Mouse (Mus musculus) CH12.LX (cell line): ENCODE results near the gene Bcl2l12. TPM values are rescaled to one million over a fixed set of nuclear protein-coding genes. Genes with fewer than 3 reads are reported as not detected.

ENCODE experiments used
- DNase-seq: peaks from one replicate; pipeline ENCODE4 v3.0.0-alpha.2; 2013; ENCODE audit errors: extremely low read depth
- H3K27ac ChIP-seq: 2 replicates; pipeline ENCODE4 v1.5.1; 2012; ENCODE audit warnings: low read depth, mild to moderate bottlenecking, control low read depth, moderate library complexity; ENCODE audit not compliant: insufficient read depth
- H3K27me3 ChIP-seq: replicated peaks from 2 replicates; pipeline ENCODE3; 2012; ENCODE audit warnings: inconsistent platforms
- H3K36me3 ChIP-seq, 2 experiments: replicated peaks in 1 of 2; 2 replicates each; pipeline versions ENCODE3 to v1.6.1; 2012; ENCODE audit warnings: inconsistent platforms in 1 of 2, low read length in 1 of 2, mild to moderate bottlenecking in 1 of 2, mixed read lengths in 1 of 2, moderate library complexity in 1 of 2; ENCODE audit not compliant: control insufficient read depth in 1 of 2, insufficient read depth in 1 of 2
- H3K4me1 ChIP-seq, 2 experiments: 2 replicates each; pipeline ENCODE4 v1.6.1; 2012; ENCODE audit warnings: inconsistent platforms in 1 of 2, moderate library complexity in 1 of 2; ENCODE audit not compliant: insufficient read depth in 2 of 2, control insufficient read depth in 1 of 2
- H3K4me2 ChIP-seq: 2 replicates; pipeline ENCODE4 v1.6.1; 2012; ENCODE audit warnings: low read depth, mild to moderate bottlenecking, control low read depth; ENCODE audit not compliant: poor library complexity, insufficient read depth, severe bottlenecking
- H3K4me3 ChIP-seq, 3 experiments: fragments of 150-350 bp in 1 of 3; sonication (generic) in 1 of 3; replicated peaks in 1 of 3; 2 replicates each; pipeline versions ENCODE3 to v1.5.1; 2011 to 2012; ENCODE audit warnings: low read depth in 2 of 3, low read length in 2 of 3, mild to moderate bottlenecking in 2 of 3, moderate library complexity in 2 of 3, control low read depth in 1 of 3, improper control_type of control experiment in 1 of 3, inconsistent platforms in 1 of 3, mixed read lengths in 1 of 3; ENCODE audit not compliant: poor library complexity in 1 of 3
- H3K79me2 ChIP-seq: replicated peaks from 2 replicates; pipeline ENCODE4 v1.6.1; 2012; ENCODE audit warnings: mild to moderate bottlenecking, moderate library complexity; ENCODE audit not compliant: control insufficient read depth, poor library complexity, insufficient read depth, severe bottlenecking; ENCODE audit errors: extremely low read depth
- H3K9ac ChIP-seq: 2 replicates; pipeline ENCODE4 v1.6.1; 2012; ENCODE audit warnings: low read depth, mild to moderate bottlenecking, control low read depth, moderate library complexity; ENCODE audit not compliant: insufficient read depth
- H3K9me3 ChIP-seq: replicated peaks from 2 replicates; pipeline ENCODE3; 2012; ENCODE audit warnings: low read length, inconsistent platforms, mixed read lengths
- CTCF ChIP-seq, 2 experiments: IDR thresholded peaks in 1 of 2; conservative IDR thresholded peaks in 1 of 2; 2 replicates each; pipeline ENCODE4 v1.5.1; 2011 to 2012; ENCODE audit warnings: low read depth in 2 of 2, low read length in 2 of 2, improper control_type of control experiment in 1 of 2, inconsistent platforms in 1 of 2, mild to moderate bottlenecking in 1 of 2, moderate library complexity in 1 of 2
- E2F4 ChIP-seq: IDR thresholded peaks from 2 replicates; pipeline ENCODE4 v1.6.1; 2011; ENCODE audit warnings: low read depth, low read length, improper control_type of control experiment; ENCODE audit not compliant: insufficient replicate concordance
- ETS1 ChIP-seq: conservative IDR thresholded peaks from 2 replicates; pipeline ENCODE4 v1.6.1; 2012; ENCODE audit warnings: low read depth, mild to moderate bottlenecking, inconsistent platforms, low read length, improper control_type of control experiment, moderate library complexity
- JUN ChIP-seq: IDR thresholded peaks from 2 replicates; pipeline ENCODE4 v1.6.1; 2011; ENCODE audit warnings: low read depth, mild to moderate bottlenecking, low read length, improper control_type of control experiment, moderate library complexity; ENCODE audit not compliant: insufficient read depth
- MEF2A ChIP-seq: IDR thresholded peaks from 2 replicates; pipeline ENCODE4 v1.6.1; 2014; ENCODE audit warnings: low read depth, mild to moderate bottlenecking, inconsistent platforms, low read length, improper control_type of control experiment, borderline replicate concordance
- MXI1 ChIP-seq: IDR thresholded peaks from 2 replicates; pipeline ENCODE4 v1.6.1; 2011; ENCODE audit warnings: mild to moderate bottlenecking, low read depth, low read length, improper control_type of control experiment
- MYC ChIP-seq: IDR thresholded peaks from 2 replicates; pipeline ENCODE4 v1.6.1; 2011; ENCODE audit warnings: low read depth, mild to moderate bottlenecking, improper control_type of control experiment, low read length
- NELFE ChIP-seq: IDR thresholded peaks from 2 replicates; pipeline ENCODE4 v1.6.1; 2011; ENCODE audit warnings: low read depth, low read length, improper control_type of control experiment
- POLR2AphosphoS2 ChIP-seq: IDR thresholded peaks from 2 replicates; pipeline ENCODE4 v1.6.1; 2011; ENCODE audit warnings: low read depth, low read length, improper control_type of control experiment
- RAD21 ChIP-seq: IDR thresholded peaks from 2 replicates; pipeline ENCODE4 v1.6.1; 2011; ENCODE audit warnings: low read depth, mild to moderate bottlenecking, low read length, improper control_type of control experiment, moderate library complexity
- SMC3 ChIP-seq: IDR thresholded peaks from 2 replicates; pipeline ENCODE4 v1.6.1; 2011; ENCODE audit warnings: low read depth, low read length, improper control_type of control experiment
- dilution Hi-C: fragments of 300-500 bp; cut with MboI; formaldehyde crosslinking; loops from 2 replicates; pipeline ENCODE4 v1.14.3; 2020; ENCODE audit warnings: low sequenced_read_pairs; ENCODE audit not compliant: extremely low pct_unique_long_range_greater_than_20kb, extremely low pct_ligation_motif_present
- in situ Hi-C: fragments of 300-500 bp; cut with MboI; formaldehyde crosslinking; loops from 3 replicates; pipeline ENCODE4 v1.14.3; 2019; ENCODE audit warnings: low sequenced_read_pairs, low pct_ligation_motif_present, low pct_unique_long_range_greater_than_20kb, mixed read lengths
- polyA plus RNA-seq: library from polyadenylated mRNA; unstranded; fragments of >175 nt; gene quantifications from 2 replicates; pipeline ENCODE4 v1.2.1, GENCODE M21; 2012; ENCODE audit warnings: low read depth; ENCODE audit not compliant: insufficient read length
- total RNA-seq, 2 experiments: library from RNA; depleted of rRNA; stranded (reverse); fragments of 300-350 nt in 1 of 2; fragments of >200 nt in 1 of 2; gene quantifications; 2 replicates each; pipeline ENCODE4 v1.2.3; 2012 to 2014

Gene Bcl2l12
- total and polyA plus RNA-seq, 3 experiments: 9.2 to 12.6 (median 11.8) TPM

DNA sequence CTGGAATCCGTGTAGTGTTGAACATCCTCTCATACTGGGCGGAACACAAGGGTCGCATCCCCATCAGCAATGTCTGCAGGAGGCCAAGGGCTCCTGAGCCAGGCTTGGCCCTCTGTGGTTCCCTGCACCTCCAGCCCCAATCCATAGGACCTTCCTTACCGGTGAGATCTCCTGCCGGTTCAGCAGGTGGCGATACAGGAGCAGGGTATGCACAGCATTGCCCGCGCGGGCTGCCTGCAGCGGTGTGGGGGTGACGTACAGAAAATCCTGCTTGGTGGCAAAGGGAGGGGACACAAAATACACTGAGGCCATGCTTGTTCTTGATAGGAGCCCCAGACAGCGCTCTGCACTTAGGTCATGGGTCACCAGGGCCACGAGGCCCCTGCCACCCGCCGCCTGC is 31.9 kb downstream of the Bcl2l12 start:
- H3K79me2 ChIP-seq: no peaks in the 10 kb centered on the region
- peaks cover 0 to 52% of the 10 kb centered on the region in 2 experiments for H3K36me3 ChIP-seq
- H3K4me3 ChIP-seq: no peak overlapping the region
- H3K4me2 ChIP-seq: no peak overlapping the region
- in situ Hi-C loops: no loop called here
- no peak overlapping the region for H3K27ac ChIP-seq
- H3K9me3 ChIP-seq: no peaks in the 10 kb centered on the region
- H3K9ac ChIP-seq: no peak overlapping the region
- peaks cover 14 to 25% of the 10 kb centered on the region in 2 experiments for H3K4me1 ChIP-seq
- TF ChIP-seq MXI1: no peak
- DNase-seq: no peak
- no peaks in the 10 kb centered on the region for H3K27me3 ChIP-seq
- dilution Hi-C loops: no loop called here

DNA sequence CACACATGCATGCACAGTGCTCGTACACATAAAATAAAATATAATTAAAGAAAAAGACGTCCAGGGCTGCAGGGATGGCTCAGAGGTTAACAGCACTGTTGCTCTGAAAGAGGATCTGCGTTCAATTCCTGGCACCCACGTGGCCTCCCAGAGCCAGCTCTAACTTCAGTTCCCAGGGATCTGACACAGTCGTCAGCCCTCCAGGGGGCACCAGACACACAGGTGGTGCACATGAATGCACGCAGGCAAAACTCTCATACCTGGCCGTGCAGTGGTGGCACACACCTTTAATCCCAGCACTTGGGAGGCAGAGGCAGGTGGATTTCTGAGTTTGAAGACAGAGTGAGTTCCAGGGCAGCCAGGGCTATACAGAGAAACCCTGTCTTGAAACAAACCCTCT is 32.5 kb downstream of the Bcl2l12 start:
- H3K9ac ChIP-seq: no peak overlapping the region
- no peaks in the 10 kb centered on the region for H3K27me3 ChIP-seq
- no peak for TF ChIP-seq NELFE
- peak; percentile 17 for TF ChIP-seq RAD21
- TF ChIP-seq MEF2A: no peak
- TF ChIP-seq JUN: no peak
- TF ChIP-seq MYC: peak; percentile 47; the same call in 1 of the 2 replicates
- peak in 1 of 2 experiments; percentile 52; a peak in 2 of 4 replicates for TF ChIP-seq CTCF (conservative IDR thresholded peaks at IDR 0.05 in 1 of 2, IDR thresholded peaks at IDR 0.05 in 1 of 2; ENCODE audit: low read depth in 2 of 2, low read length in 2 of 2)
- no peak for TF ChIP-seq E2F4
- TF ChIP-seq SMC3: peak; percentile 28; the same call in 1 of the 2 replicates
- no peak for TF ChIP-seq ETS1
- TF ChIP-seq POLR2AphosphoS2: no peak
- no peak overlapping the region for H3K4me2 ChIP-seq
- in situ Hi-C loops: no loop called here
- no peak overlapping the region for H3K4me3 ChIP-seq
- no peak for DNase-seq
- no peaks in the 10 kb centered on the region for H3K79me2 ChIP-seq
- dilution Hi-C loops: no loop called here
- H3K36me3 ChIP-seq: peaks cover 0 to 54% of the 10 kb centered on the region in 2 experiments
- H3K27ac ChIP-seq: no peak overlapping the region
- H3K9me3 ChIP-seq: no peaks in the 10 kb centered on the region
- peaks cover 8 to 19% of the 10 kb centered on the region in 2 experiments for H3K4me1 ChIP-seq

DNA sequence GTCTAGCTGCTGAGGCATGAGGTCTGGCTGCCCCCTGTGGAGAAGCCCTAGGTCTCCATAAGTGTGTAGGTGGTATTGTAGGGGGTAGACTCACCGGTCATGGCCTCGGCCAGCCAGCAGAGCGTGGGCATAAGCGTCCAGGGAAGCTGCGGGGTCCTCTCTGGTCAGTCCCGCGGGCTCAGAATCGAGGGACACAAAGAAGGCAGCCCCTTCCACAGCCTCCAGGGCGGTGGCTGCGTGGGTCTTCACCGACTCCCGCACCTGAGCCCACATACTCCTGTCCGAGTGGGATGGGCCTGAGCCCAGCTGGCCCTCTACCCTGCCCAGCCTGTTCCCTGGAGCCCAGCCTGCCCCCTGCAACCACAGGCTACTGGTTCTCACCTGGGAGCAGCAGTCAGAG is 33.5 kb downstream of the Bcl2l12 start:
- in situ Hi-C loops: no loop called here
- no peak overlapping the region for H3K4me3 ChIP-seq
- no peaks in the 10 kb centered on the region for H3K9me3 ChIP-seq
- H3K27ac ChIP-seq: no peak overlapping the region
- DNase-seq: no peak
- no peak for TF ChIP-seq E2F4
- no peaks in the 10 kb centered on the region for H3K27me3 ChIP-seq
- H3K4me1 ChIP-seq: peaks cover 8 to 22% of the 10 kb centered on the region in 2 experiments
- H3K79me2 ChIP-seq: no peaks in the 10 kb centered on the region
- no peak overlapping the region for H3K9ac ChIP-seq
- H3K4me2 ChIP-seq: no peak overlapping the region
- peaks cover 0 to 61% of the 10 kb centered on the region in 2 experiments for H3K36me3 ChIP-seq
- dilution Hi-C loops: no loop called here
